Mouse (Mus musculus): ENCODE data around the gene Lrrc17. TPM values are rescaled to one million over a fixed set of nuclear protein-coding genes. Genes with fewer than 3 reads are reported as not detected.

Gene Lrrc17
- polyA plus RNA-seq (2017; shearing (Covaris generic)), result under 1 TPM in 1 of 2 experiments, not detected in 1; 0.18 TPM

DNA sequence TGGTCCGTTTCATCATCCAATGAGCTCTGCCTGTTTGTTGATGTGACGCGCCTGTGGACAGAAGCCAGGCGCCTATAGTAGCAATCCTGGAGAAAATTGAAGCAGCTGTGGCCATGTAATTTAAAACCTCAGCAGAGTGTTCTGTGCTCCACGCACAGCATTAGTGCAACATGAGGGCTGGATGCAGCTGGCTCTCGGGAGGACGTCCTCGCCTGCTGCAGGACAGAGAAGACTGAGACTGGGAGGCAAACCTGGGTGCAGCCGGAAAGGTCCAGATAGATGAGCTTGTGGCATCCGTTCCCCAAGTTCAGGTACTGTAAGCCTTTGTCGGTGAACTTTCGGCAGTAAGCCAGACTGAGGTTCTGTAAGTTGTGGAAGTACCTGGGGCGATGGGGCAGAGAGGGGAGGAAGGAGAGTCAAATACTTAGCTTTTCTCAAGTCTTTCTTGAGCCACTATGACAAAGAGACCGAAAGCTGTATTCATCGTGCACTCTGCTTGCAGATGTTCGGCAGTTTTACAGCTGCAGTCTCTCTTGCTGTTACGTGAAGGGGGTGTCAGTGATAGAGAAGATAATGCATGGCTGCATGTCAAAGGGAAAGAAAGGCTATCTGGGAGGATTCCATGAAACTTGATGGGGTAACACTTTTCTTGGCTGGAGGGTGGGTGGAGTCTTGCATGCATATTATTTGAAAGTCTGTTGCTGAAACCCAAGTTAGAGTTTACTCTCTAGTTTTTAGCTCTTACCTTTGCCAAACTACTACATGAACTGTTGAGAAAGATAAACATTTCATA lies at the start of gene Lrrc17:
Gene Lrrc17, plus strand, starts transcription at position 151 of the 793 bp plus-strand sequence.

Other genes starting within 250 kb of the Lrrc17 start
- gene Fgl2, start 170.9 kb upstream of the Lrrc17 start, polyA plus RNA-seq (2017; shearing (Covaris generic)), result 100 to 1,000 TPM in 1 of 2 experiments, 10 to 100 TPM in 1; 48.2 to 197 TPM
- gene Ccdc146, start 118.9 kb upstream of the Lrrc17 start, polyA plus RNA-seq (2017; shearing (Covaris generic)), result under 1 TPM; 0.14 to 0.49 TPM
- 1 to 10 TPM; 8.2 to 9.7 TPM for gene Fam185a, start 118.6 kb upstream of the Lrrc17 start, polyA plus RNA-seq (2017; shearing (Covaris generic))
- gene Fbxl13, start 102.1 kb downstream of the Lrrc17 start, polyA plus RNA-seq (2017; shearing (Covaris generic)), result under 1 TPM; 0.06 to 0.23 TPM
- 10 to 100 TPM; 30.1 to 40.4 TPM for gene Armc10, start 102.3 kb downstream of the Lrrc17 start, polyA plus RNA-seq (2017; shearing (Covaris generic))
- 1 to 10 TPM; 2.3 to 3.5 TPM for gene Napepld, start 157.8 kb downstream of the Lrrc17 start, polyA plus RNA-seq (2017; shearing (Covaris generic))
- gene Pmpcb, start 193.6 kb downstream of the Lrrc17 start, polyA plus RNA-seq (2017; shearing (Covaris generic)), result 10 to 100 TPM; 51.3 to 63.3 TPM
- gene Dnajc2, start 241.7 kb downstream of the Lrrc17 start, polyA plus RNA-seq (2017; shearing (Covaris generic)), result 100 to 1,000 TPM in 1 of 2 experiments, 10 to 100 TPM in 1; 89.0 to 122 TPM
- 100 to 1,000 TPM; 143 to 168 TPM for gene Psmc2, start 241.7 kb downstream of the Lrrc17 start, polyA plus RNA-seq (2017; shearing (Covaris generic))

All from activated CD4-positive, CD25-positive, alpha-beta regulatory T cell (primary cell).